Mouse (Mus musculus) limb, embryonic 15.5 days (tissue): ENCODE results near the gene Polg. TPM values are rescaled to one million over a fixed set of nuclear protein-coding genes. Genes with fewer than 3 reads are reported as not detected.

Experiments used
- ATAC-seq: fragments of 200-750 bp; cut with Nextera tagmentation; 2 replicates; pipeline ENCODE4 v1.8.0; 2017; ENCODE audit warnings: low read depth, moderate TSS enrichment; ENCODE audit not compliant: insufficient number of reproducible peaks, low FRiP score, low TSS enrichment
- H3K27ac ChIP-seq: fragments of 300-500 bp; sonication (generic); 2 replicates; pipeline ENCODE4 v1.5.1; 2015; ENCODE audit warnings: moderate library complexity, mild to moderate bottlenecking, inconsistent platforms
- H3K27me3 ChIP-seq: fragments of 300-500 bp; sonication (generic); 2 replicates; pipeline ENCODE4 v1.6.1; 2015; ENCODE audit warnings: inconsistent platforms
- H3K36me3 ChIP-seq: fragments of 300-500 bp; sonication (generic); 2 replicates; pipeline ENCODE4 v1.6.1; 2015; ENCODE audit warnings: inconsistent platforms
- H3K4me1 ChIP-seq: fragments of 300-500 bp; sonication (generic); 2 replicates; pipeline ENCODE4 v1.6.1; 2015; ENCODE audit warnings: inconsistent platforms
- H3K4me2 ChIP-seq: fragments of 300-500 bp; sonication (generic); 2 replicates; pipeline ENCODE4 v1.6.1; 2015; ENCODE audit warnings: mild to moderate bottlenecking, inconsistent platforms
- H3K4me3 ChIP-seq: fragments of 300-500 bp; sonication (generic); 2 replicates; pipeline ENCODE4 v1.5.1; 2015; ENCODE audit warnings: mild to moderate bottlenecking, inconsistent platforms
- H3K9ac ChIP-seq: fragments of 300-500 bp; sonication (generic); 2 replicates; pipeline ENCODE4 v1.6.1; 2015; ENCODE audit warnings: inconsistent platforms
- H3K9me3 ChIP-seq: fragments of 300-500 bp; sonication (generic); 2 replicates; pipeline ENCODE4 v1.6.1; 2016; ENCODE audit warnings: inconsistent platforms
- WGBS: fragments of 180-500 bp; shearing (Covaris S2); methylation state at CpG from one replicate; pipeline ENCODE4 v1.1.7; 2015; 5-methylcytosine and 5-hydroxymethylcytosine counted together
- polyA plus RNA-seq: library from polyadenylated mRNA; unstranded; fragments of >200 nt; fragmentation: Nextera tagmentation; extraction: Ambion mirVana; gene quantifications from 2 replicates; pipeline ENCODE4 v1.2.1, GENCODE M21; 2015

The Polg gene
- polyA plus RNA-seq, 1 experiment from 2014 or later: 33.7 TPM

DNA sequence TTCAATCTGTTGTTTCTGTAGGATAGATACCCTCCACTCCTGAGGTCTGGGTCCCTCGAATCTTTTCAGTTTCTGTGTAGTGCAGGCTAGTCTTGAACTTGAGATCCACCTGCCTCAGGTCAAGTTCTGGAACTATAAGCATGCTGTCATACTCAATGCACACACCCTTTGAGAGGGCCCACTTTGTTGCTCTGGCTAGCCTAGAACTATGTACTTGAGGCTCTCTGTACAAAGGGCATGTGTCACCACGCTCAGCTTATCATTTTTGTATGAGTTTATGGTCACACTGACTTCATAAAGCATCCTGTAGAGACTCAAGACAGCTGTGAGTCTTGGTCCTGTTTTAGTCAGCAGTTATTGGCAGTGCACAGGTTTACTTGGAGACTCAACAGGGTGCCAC is 19.1 kb downstream of the Polg start:
- ATAC-seq: no peak
- Histone ChIP-seq H3K4me1 (no peaks in the 10 kb centered on the region), H3K4me3 (no peak overlapping the region), H3K36me3 (peaks cover 62% of the 10 kb centered on the region), H3K9me3 (no peaks in the 10 kb centered on the region), H3K4me2 (no peak overlapping the region), H3K27ac (no peak overlapping the region), H3K27me3 (no peaks in the 10 kb centered on the region), H3K9ac (no peak overlapping the region)
- 87% methylated on average over 2 of the region's 2 CpGs for WGBS

DNA sequence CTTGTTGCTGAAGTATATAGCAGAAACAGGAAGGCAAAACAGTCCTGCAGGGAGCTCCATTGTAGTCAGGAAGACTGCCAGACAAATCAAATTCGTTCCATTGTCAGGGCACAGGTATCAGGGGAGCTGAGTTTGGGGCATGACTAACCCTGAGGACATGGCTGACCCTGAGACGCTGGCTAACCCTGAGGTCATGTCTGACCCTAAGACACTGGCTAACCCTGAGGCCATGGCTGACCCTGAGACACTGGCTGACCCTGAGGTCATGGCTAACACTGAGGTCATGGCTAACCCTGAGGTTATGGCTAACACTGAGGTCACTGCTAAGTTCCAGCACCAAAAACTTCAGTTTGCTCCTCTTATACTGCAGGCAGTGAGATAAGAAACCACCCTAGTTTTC is 26.1 kb downstream of the Polg start:
- 74% methylated on average over 2 of the region's 2 CpGs for WGBS
- ATAC-seq: no peak

DNA sequence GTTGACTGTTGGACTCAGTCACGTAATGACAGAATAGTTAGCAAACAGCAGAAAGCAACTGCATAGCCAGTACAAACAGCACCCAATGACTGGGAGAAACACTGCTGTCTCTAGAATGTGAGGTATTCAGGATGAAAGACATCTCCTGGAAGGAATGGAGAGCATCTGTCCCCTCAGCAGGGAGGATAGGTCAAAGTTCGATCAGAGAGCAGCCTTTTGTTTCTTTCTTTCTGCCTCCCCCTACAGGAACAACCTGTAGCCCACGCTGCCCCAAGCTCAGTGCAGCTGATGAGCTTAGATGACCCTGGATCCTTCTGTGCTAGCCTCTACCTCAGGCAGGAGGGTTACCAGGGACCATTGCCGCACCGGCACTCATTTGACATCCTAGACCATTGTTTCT is 37.9 kb downstream of the Polg start:
- Histone ChIP-seq H3K9me3 (no peaks in the 10 kb centered on the region), H3K4me1 (no peaks in the 10 kb centered on the region), H3K27me3 (no peaks in the 10 kb centered on the region), H3K36me3 (no peaks in the 10 kb centered on the region), H3K4me3 (no peak overlapping the region), H3K27ac (no peak overlapping the region), H3K4me2 (no peak overlapping the region), H3K9ac (no peak overlapping the region)
- WGBS: 71% methylated on average over 5 of the region's 5 CpGs
- no peak for ATAC-seq

More for the DNA sequence above, 26.1 kb downstream of the Polg start:
- no peak overlapping the region for H3K27ac ChIP-seq
- H3K4me1 ChIP-seq: no peaks in the 10 kb centered on the region
- H3K4me3 ChIP-seq: no peak overlapping the region
- H3K36me3 ChIP-seq: peaks cover 19% of the 10 kb centered on the region
- H3K9me3 ChIP-seq: no peaks in the 10 kb centered on the region
- no peak overlapping the region for H3K9ac ChIP-seq
- H3K27me3 ChIP-seq: no peaks in the 10 kb centered on the region
- no peak overlapping the region for H3K4me2 ChIP-seq

DNA sequence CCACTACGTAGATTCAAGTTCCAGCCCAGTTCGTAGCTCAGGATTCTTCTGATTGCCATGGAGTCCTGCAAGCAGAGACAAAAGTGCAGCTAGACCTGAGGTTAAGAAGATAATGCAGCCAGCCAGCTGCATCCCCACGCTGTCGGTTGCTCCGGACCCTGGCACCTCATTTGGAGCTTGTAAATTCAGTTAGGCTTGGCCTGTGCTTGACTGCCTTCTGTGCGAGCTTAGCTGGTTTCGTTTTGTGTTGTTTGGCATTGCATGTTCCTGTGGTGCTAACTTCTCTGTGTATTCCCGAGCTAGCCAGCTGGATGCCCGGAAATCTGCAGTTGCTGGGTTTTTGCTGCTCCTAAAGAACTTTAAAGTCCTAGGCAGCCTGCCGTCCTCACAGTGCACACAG is 40.4 kb downstream of the Polg start:
- Histone ChIP-seq H3K9me3 (no peaks in the 10 kb centered on the region), H3K36me3 (no peaks in the 10 kb centered on the region), H3K4me1 (no peaks in the 10 kb centered on the region), H3K9ac (no peak overlapping the region), H3K27ac (no peak overlapping the region), H3K27me3 (no peaks in the 10 kb centered on the region), H3K4me2 (no peak overlapping the region), H3K4me3 (no peak overlapping the region)
- 70% methylated on average over 10 of the region's 10 CpGs for WGBS
- ATAC-seq: no peak

DNA sequence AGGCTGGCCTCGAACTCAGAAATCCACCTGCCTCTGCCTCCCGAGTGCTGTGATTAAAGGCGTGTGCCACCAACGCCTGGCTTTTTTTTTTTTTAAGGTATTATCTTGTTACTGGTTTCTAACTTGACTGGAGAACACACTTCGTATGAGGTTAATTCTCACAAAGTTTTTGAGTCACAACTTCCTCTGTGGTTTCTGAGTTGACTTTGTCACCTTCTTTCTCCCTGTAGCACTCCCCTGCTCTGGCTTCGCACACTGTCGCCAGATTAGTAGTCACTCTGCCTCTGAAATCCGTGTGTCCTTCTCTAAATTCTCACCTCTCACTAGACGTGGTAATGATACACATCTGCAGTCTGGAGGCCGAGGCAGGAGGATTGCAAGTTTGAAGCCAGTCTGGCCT is 43.3 kb downstream of the Polg start:
- no peak overlapping the region for H3K4me2 ChIP-seq
- no peaks in the 10 kb centered on the region for H3K27me3 ChIP-seq
- H3K9me3 ChIP-seq: no peaks in the 10 kb centered on the region
- H3K4me1 ChIP-seq: no peaks in the 10 kb centered on the region
- ATAC-seq: no peak
- H3K9ac ChIP-seq: no peak overlapping the region
- 91% methylated on average over 10 of the region's 10 CpGs for WGBS
- no peak overlapping the region for H3K27ac ChIP-seq
- no peak overlapping the region for H3K4me3 ChIP-seq
- 0 out of 2 replicates have a peak, but pooled peaks cover 2% of the 10 kb centered on the region for H3K36me3 ChIP-seq

DNA sequence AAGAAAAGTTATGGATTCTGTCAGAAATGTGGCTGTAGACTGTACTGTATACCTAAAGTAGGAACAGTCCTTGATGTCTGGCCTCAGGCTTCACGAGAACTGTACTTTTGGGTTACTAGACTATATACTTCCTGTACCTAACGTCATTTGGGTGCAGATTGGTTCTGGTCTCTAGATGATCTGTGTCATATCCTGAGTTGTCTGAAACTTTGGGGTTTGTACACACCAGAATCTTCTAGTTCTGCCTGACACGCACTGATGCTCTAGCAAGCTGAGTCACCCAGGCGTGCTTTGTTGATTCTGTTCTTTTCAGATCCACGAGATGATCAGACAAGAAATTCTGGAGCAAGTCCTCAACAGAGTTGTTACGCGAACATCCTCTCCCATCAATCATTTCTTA is 46.2 kb downstream of the Polg start:
- no peak overlapping the region for H3K4me3 ChIP-seq
- peaks cover 2% of the 10 kb centered on the region; the same call in 1 of the 2 replicates for H3K4me1 ChIP-seq
- H3K36me3 ChIP-seq: 0 out of 2 replicates have a peak, but pooled peaks cover 2% of the 10 kb centered on the region
- H3K4me2 ChIP-seq: no peak overlapping the region
- H3K27ac ChIP-seq: no peak overlapping the region
- H3K9me3 ChIP-seq: no peaks in the 10 kb centered on the region
- H3K9ac ChIP-seq: no peak overlapping the region
- no peak for ATAC-seq
- no peaks in the 10 kb centered on the region for H3K27me3 ChIP-seq
- WGBS: 87% methylated on average over 7 of the region's 7 CpGs

DNA sequence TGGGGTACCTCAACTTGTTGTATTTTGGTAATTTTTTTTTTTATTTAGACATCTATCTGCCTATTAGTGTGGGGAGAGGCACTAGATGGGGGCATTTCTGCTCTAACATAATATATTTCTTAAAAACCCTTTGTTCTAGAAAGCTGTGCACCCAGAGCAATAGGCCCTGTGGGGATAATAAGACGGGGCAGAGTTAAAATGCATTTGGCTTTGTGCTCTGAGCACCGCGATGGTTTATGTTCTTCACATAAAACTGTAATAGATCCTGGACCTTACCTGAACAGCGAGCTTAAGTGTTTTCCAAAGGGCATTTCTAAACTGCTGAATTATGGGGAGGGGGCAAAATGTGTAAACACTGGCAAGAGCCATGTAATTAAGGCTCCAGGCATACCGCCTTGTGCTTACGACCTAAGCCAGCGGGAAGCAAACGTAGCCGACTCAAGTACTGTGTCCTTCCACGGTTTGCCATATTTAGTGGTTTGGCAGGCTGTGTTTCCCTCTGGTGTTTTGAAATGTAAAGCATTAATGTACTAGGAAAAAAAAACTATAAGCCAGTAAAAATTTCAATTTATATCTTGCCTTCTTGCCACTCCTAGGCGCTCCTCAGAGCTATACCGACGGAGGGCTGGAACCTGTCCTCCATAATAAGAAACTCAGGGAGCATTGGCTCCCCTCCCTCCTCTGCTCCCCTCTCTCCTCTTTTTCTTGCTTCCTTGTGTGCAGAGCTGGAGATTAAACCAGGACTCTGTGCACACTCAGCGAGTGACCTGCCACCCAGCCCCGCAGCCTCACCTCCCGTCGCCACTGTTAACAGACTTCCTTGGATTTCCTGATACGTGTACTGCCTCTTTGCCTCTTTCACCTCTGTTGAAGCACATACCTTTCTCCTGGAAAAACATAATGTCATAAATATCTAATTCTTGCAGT is 51.5 kb downstream of the Polg start:
- Histone ChIP-seq H3K4me3 (no peak overlapping the region), H3K27ac (0 out of 2 replicates have a peak overlapping the region, but pooled peaks have one; percentile 1), H3K27me3 (no peaks in the 10 kb centered on the region), H3K9ac (no peak overlapping the region), H3K36me3 (0 out of 2 replicates have a peak, but pooled peaks cover 2% of the 10 kb centered on the region), H3K4me1 (peaks cover 2% of the 10 kb centered on the region; the same call in 1 of the 2 replicates), H3K4me2 (peak overlapping the region; percentile 30), H3K9me3 (no peaks in the 10 kb centered on the region)
- WGBS: 32% methylated on average over 18 of the region's 18 CpGs
- no peak for ATAC-seq

DNA sequence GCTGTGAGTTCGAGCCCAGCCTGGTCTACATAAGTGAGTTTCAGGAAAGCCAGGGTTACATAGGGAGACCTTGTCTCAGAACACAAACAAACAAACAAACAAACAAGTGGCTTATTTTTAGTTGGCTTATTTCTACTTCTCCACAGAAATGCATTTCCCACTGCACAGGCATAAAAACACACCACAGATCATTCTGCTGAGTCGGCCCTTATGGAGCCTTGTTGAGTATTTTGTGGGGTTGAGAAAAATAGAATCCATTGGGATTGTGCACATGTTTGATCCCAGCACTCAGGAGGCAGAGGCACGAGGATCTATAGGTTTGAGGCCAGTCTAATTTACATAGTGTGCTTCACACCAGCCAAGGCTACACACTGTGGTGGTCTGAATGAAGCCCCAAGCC is 65.9 kb downstream of the Polg start:
- H3K4me2 ChIP-seq: no peak overlapping the region
- H3K4me1 ChIP-seq: 0 out of 2 replicates have a peak, but pooled peaks cover 5% of the 10 kb centered on the region
- H3K27me3 ChIP-seq: no peaks in the 10 kb centered on the region
- 89% methylated on average over 3 of the region's 3 CpGs for WGBS
- no peak overlapping the region for H3K4me3 ChIP-seq
- H3K9ac ChIP-seq: no peak overlapping the region
- no peak for ATAC-seq
- no peaks in the 10 kb centered on the region for H3K36me3 ChIP-seq
- no peak overlapping the region for H3K27ac ChIP-seq
- no peaks in the 10 kb centered on the region for H3K9me3 ChIP-seq

DNA sequence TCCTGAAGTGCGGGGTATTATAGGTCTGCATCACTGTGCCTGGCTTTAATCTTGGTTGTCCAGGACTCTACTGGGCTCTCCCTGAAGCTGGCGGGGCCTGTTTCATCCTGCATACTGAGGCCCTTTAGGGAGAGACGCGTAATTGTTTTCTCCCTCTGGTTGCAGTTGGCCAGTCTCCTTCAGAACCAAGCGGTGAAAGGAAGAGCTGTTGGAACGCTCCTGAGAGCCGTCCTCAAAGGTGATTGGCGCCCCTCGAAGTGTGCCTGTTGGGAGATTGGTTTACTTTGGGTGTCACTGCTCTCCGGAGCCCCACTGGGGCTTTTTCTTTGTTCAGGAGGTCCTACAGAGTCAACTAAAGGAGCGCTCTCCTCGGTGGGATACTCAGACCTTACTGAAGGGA is 67.2 kb downstream of the Polg start:
- Histone ChIP-seq H3K9ac (no peak overlapping the region), H3K27ac (no peak overlapping the region), H3K4me1 (0 out of 2 replicates have a peak, but pooled peaks cover 5% of the 10 kb centered on the region), H3K9me3 (no peaks in the 10 kb centered on the region), H3K4me3 (no peak overlapping the region), H3K27me3 (no peaks in the 10 kb centered on the region), H3K4me2 (no peak overlapping the region), H3K36me3 (no peaks in the 10 kb centered on the region)
- 83% methylated on average over 12 of the region's 12 CpGs for WGBS
- ATAC-seq: no peak

DNA sequence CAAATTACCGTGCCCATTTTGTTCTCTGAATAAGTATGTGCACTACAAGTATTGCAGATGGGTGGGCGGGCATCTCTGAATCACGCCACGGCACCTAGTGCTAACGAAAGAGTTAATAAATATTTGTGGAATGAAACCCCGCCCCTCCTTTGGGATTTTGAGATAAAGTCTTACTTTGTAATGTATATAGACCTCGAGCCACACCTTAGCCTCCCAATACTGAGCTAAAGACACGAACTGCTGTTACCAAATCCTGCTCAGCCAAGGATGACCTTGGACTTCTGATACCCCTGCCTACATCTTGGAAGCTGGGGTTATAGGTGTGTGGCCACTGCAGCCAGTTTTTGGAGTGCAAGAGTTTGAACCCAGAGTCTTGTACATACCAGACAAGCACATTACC is 67.7 kb downstream of the Polg start:
- ATAC-seq: no peak
- H3K27me3 ChIP-seq: no peaks in the 10 kb centered on the region
- WGBS: 70% methylated on average over 8 of the region's 8 CpGs
- H3K4me1 ChIP-seq: 0 out of 2 replicates have a peak, but pooled peaks cover 5% of the 10 kb centered on the region
- no peak overlapping the region for H3K27ac ChIP-seq
- no peaks in the 10 kb centered on the region for H3K36me3 ChIP-seq
- no peak overlapping the region for H3K9ac ChIP-seq
- H3K4me3 ChIP-seq: no peak overlapping the region
- no peak overlapping the region for H3K4me2 ChIP-seq
- H3K9me3 ChIP-seq: no peaks in the 10 kb centered on the region

DNA sequence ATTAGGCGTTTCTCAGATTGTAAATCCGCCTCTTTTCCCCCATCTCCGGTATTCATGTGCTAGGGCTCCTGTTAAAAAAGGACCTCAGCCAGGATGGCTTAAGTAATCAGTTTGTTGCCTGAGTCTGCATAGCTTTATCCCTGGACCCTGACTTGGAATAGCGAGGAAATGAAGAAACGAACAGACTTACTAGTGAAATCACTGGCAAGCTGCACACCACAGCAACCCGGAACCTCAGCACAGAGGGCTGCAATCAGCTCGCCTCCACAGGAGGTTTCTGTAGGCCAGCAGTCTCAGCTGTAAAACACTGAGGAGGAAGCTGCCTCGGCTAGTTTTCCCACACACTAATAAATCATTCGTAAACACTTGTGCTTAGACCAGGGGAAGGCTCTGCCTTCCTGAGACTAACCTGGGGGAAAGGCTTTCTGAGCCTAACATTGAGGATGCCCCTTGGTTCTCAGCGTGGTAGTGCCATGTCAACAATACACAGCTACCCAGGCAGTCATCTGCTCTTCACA is 68.7 kb downstream of the Polg start:
- ATAC-seq: no peak
- Histone ChIP-seq H3K4me2 (no peak overlapping the region), H3K4me3 (no peak overlapping the region), H3K9me3 (no peaks in the 10 kb centered on the region), H3K36me3 (no peaks in the 10 kb centered on the region), H3K4me1 (peaks cover 11% of the 10 kb centered on the region), H3K27ac (no peak overlapping the region), H3K27me3 (no peaks in the 10 kb centered on the region), H3K9ac (no peak overlapping the region)
- WGBS: 36% methylated on average over 10 of the region's 10 CpGs
